Mouse (Mus musculus): ENCODE results near the gene Gm20388.

The Gm20388 gene

GRCm38 (mm10) chr8:124312228-124312627, 4401.6 kb downstream of the Gm20388 start:
- DNase-seq (ENCODE audit: extremely low read depth, insufficient read length, low spot score) = no peak

- DNase-seq (ENCODE audit: extremely low read depth, insufficient read length, low spot score) = no peak
Observed at GRCm38 (mm10) chr8:124314803-124315202, 4404.2 kb downstream of the Gm20388 start.

GRCm38 (mm10) chr8:124316466-124317136, 4406.0 kb downstream of the Gm20388 start:
- DNase-seq (ENCODE audit: extremely low read depth, insufficient read length, low spot score) = peak; percentile 31

- DNase-seq (ENCODE audit: extremely low read depth, insufficient read length, low spot score) = peak; percentile 62
Observed at GRCm38 (mm10) chr8:124317191-124317682, 4406.6 kb downstream of the Gm20388 start.

GRCm38 (mm10) chr8:124317821-124318220, 4407.2 kb downstream of the Gm20388 start:
- no peak for DNase-seq (ENCODE audit: extremely low read depth, insufficient read length, low spot score)

- no peak for DNase-seq (ENCODE audit: extremely low read depth, insufficient read length, low spot score)
Observed at GRCm38 (mm10) chr8:124318612-124319315, 4408.1 kb downstream of the Gm20388 start.

- no peak for DNase-seq (ENCODE audit: extremely low read depth, insufficient read length, low spot score)
Observed at GRCm38 (mm10) chr8:124319316-124319652, 4408.6 kb downstream of the Gm20388 start.

GRCm38 (mm10) chr8:124321227-124321840, 4410.7 kb downstream of the Gm20388 start:
- no peak for DNase-seq (ENCODE audit: extremely low read depth, insufficient read length, low spot score)

- DNase-seq (ENCODE audit: extremely low read depth, insufficient read length, low spot score) = no peak
Observed at GRCm38 (mm10) chr8:124323356-124323755, 4412.7 kb downstream of the Gm20388 start.

- DNase-seq (ENCODE audit: extremely low read depth, insufficient read length, low spot score) = no peak
Observed at GRCm38 (mm10) chr8:124328259-124328658, 4417.6 kb downstream of the Gm20388 start.

GRCm38 (mm10) chr8:124329690-124330089, 4419.0 kb downstream of the Gm20388 start:
- no peak for DNase-seq (ENCODE audit: extremely low read depth, insufficient read length, low spot score)

GRCm38 (mm10) chr8:124330433-124330832, 4419.8 kb downstream of the Gm20388 start:
- DNase-seq (ENCODE audit: extremely low read depth, insufficient read length, low spot score) = peak; percentile 58

- DNase-seq (ENCODE audit: extremely low read depth, insufficient read length, low spot score) = peak; percentile 64
Observed at GRCm38 (mm10) chr8:124331094-124331493, 4420.5 kb downstream of the Gm20388 start.

GRCm38 (mm10) chr8:124331706-124332105, 4421.1 kb downstream of the Gm20388 start:
- peak; percentile 62 for DNase-seq (ENCODE audit: extremely low read depth, insufficient read length, low spot score)

GRCm38 (mm10) chr8:124336302-124336701, 4425.7 kb downstream of the Gm20388 start:
- no peak for DNase-seq (ENCODE audit: extremely low read depth, insufficient read length, low spot score)

- DNase-seq (ENCODE audit: extremely low read depth, insufficient read length, low spot score) = no peak
Observed at GRCm38 (mm10) chr8:124339742-124340141, 4429.1 kb downstream of the Gm20388 start.

- DNase-seq (ENCODE audit: extremely low read depth, insufficient read length, low spot score) = peak; percentile 33
Observed at GRCm38 (mm10) chr8:124340360-124341068, 4429.9 kb downstream of the Gm20388 start.

GRCm38 (mm10) chr8:124343151-124343550, 4432.5 kb downstream of the Gm20388 start:
- DNase-seq (ENCODE audit: extremely low read depth, insufficient read length, low spot score) = no peak

GRCm38 (mm10) chr8:124343991-124344390, 4433.4 kb downstream of the Gm20388 start:
- DNase-seq (ENCODE audit: extremely low read depth, insufficient read length, low spot score) = no peak

GRCm38 (mm10) chr8:124345098-124345497, 4434.5 kb downstream of the Gm20388 start:
- DNase-seq (ENCODE audit: extremely low read depth, insufficient read length, low spot score) = no peak

Data from 3134 (cell line).